Mouse (Mus musculus) layer of hippocampus, adult 8-10 months (tissue): ENCODE measurements at regions not wholly inside any gene's neighbourhood (a gene's known extent, or its start where the extent isn't known, plus 50 kb on each side); places are given as distances from the start of the nearest gene placed in this dataset.

Source experiments
- microRNA-seq, 2 experiments: library from miRNA; unstranded; fragments of <30 nt; microRNA quantifications; one replicate each; pipeline ENCODE4 v1.2.0; 2022

Small RNA genes in the stretch of these regions (microRNA-seq; reads per million reads assigned to microRNA genes)
- gene Gm24999 (0 reads per million in 2 experiments), gene Gm25000 (0 reads per million in 2 experiments)
